Mouse (Mus musculus) testis, adult 2 months (tissue): ENCODE measurements around the gene Wnt7b.

Source experiments
- CTCF ChIP-seq: fragments of 200-500 bp; IDR thresholded peaks from 2 replicates; pipeline ENCODE4 v1.5.1; 2012; ENCODE audit warnings: low read depth, mild to moderate bottlenecking, inconsistent platforms, low read length, moderate library complexity; ENCODE audit not compliant: control insufficient read depth, insufficient read depth, insufficient replicate concordance
- POLR2A ChIP-seq: fragments of 200-500 bp; IDR thresholded peaks from 2 replicates; pipeline ENCODE4 v1.6.1; 2012; ENCODE audit warnings: low read depth, mild to moderate bottlenecking, inconsistent platforms, low read length, moderate library complexity; ENCODE audit not compliant: control insufficient read depth

- TF ChIP-seq CTCF (no peak), POLR2A (no peak)
These were observed 52.4 kb downstream of the Wnt7b start for GRCm38 (mm10) chr15:85529911-85530310.
